Mouse (Mus musculus) lung, adult 18-20 months (tissue): ENCODE measurements around the gene Pcca.
A peak's percentile ranks its signal among the peaks of the same experiment; 100 is the strongest.
"Not testable (repeated sequence)": the region's sequence is repeated elsewhere in the genome, so short reads cannot be mapped to it uniquely, and the experiment has no call there.

Experiments used
- DNase-seq, 2 experiments: peaks; one replicate each; pipeline ENCODE4 v3.0.0; 2022; ENCODE audit warnings: mixed read lengths in 2 of 2

Gene Pcca

DNA sequence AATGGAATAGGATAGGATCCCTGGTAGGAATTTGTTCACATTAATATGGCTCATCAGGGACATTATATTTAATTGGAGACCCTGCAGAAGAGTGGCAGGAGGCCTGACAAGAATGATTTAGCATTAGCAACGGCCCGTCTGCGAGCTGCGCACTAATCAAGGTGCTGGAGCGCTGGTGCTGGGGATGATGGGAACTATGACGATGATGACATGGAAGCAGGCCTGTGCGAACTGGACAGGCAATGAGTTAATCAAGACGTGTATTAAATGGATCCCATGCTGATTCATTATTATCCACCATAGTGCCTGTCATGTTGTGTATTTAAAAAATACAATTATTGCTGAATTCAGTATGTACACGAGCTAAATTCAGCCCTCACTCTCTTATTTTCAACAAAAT is 36.7 kb downstream of the Pcca start:
- no peak for DNase-seq

DNA sequence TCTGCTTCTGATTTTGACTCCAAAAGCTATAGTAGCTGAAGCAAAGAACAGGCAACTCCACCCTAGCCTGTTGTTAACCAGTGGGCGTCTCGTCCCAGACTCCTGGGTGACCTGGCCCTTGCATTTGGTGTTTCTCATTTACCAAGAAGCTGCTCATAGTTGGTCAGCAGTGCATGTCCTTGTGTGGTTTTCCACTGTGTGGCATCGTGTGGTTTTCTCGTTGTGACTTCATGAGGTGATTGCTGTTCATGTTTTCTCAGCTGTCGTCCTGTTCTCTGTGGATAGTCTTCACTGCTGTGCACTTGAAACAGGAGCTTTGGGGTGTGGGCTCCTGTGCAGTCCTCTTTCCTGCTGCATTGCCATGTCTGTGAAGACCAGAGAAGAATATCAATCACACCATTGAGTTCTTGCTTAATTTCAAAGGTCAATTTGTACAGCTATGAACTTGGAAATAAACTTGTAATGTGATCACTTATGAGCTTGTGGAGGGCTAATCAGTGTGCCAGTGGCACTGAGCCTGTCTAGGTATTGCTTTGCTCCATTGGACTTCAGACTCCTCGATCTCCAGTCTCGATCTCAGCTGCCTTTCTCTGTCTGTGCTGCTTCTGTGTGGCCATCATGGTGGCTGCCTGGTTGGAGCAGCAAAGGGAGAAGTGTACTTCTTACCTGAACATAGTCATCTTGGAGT is 40.1 kb downstream of the Pcca start:
- DNase-seq: no peak

DNA sequence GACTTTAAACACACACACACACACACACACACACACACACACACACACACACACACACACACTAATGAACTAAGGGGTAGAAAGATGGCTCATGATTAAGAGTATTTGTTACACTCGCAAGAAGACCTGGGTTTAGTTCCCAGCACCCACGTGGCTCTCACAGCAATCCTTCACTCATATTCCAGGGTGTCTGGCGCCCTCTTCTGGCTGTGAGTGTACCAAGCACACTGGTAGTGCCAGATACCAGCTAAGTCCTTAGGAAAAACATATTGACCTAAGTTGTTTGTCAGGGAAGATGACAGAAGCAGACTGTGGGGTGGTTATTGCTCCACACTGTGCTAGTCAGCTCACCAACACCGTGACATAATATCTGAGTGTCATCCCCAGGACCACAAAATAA is 43.7 kb downstream of the Pcca start:
- DNase-seq: no peak

DNA sequence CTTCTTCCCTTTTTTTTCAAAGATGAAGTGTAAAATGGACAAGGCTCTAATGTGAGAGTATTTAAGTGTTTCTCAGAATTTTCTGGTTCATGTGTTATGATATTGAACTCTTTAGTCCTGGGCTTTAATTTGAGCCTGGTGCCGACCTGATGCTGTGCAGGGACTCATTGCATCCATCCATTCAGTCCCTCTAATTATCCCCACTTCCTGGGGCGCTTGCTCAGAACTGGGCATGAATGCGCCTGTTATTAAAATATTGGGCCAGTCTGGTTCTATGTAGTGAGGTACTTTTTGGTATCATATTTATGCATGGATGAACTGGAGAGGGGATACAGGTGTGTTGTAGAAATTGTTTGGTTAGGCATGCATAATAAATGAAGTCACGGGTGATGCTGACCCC is 47.9 kb downstream of the Pcca start:
- DNase-seq: no peak

DNA sequence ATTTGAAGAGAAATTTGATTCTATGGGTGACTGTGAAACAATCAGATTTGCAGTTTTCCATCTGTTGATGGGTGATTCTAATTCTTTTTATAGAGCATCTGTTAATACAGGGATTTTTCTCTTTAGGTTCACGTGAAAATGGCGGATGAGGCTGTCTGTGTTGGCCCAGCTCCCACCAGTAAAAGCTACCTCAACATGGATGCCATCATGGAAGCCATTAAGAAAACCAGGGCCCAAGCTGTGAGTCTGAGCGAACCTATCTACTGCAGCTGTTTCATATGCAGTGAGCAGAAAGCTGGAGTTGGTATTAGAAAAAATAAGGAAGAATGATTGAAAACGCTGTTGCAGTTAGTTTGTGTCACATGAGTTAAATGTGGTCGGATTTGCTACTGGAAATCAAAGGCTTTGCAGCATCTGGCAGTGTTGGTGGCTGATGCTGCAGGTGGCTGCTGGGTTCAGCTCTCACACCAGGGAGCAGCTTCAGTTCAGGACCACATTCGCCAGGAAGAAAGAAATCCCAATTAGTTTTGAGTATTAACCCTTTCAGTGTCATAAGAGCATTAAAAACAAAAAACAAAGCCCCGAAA is 48.5 kb downstream of the Pcca start:
- no peak for DNase-seq

DNA sequence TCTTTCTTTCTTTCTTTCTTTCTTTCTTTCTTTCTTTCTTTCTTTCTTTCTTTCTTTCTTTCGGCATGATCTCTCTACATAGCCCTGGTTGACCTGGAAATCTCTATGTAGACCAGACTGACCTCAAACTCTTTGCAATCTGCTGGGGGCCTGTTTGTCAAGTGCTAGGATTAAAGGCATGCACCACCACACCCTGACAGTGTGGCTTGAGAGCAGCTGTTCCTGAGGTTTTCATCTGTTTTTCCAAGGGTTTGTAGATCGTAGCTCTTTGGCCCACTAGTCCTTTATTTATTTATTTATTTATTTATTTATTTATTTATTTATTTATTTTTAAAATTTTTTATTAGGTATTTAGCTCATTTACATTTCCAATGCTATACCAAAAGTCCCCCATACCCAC is 50.0 kb downstream of the Pcca start:
- DNase-seq: not testable (repeated sequence)

DNA sequence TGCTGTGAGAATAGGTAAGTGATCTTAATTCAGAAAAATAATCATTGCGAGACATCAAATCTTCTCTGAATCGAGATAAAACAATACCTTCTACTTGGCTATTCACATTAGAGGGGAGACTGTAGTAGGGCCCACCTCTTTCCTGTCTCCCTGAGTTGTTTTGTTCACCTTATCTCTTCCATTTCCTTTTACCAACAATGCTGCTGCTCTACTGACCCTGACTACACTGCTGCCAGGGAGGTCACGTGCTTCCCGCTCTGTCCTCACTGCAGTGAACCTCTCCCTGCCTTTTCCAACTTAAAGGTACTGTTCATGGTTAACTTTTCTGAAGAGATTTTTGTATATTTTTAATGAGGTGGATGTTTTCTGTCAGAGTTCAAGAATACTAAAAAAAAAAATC is 52.8 kb downstream of the Pcca start:
- peak; percentile 4 to 7 for DNase-seq

DNA sequence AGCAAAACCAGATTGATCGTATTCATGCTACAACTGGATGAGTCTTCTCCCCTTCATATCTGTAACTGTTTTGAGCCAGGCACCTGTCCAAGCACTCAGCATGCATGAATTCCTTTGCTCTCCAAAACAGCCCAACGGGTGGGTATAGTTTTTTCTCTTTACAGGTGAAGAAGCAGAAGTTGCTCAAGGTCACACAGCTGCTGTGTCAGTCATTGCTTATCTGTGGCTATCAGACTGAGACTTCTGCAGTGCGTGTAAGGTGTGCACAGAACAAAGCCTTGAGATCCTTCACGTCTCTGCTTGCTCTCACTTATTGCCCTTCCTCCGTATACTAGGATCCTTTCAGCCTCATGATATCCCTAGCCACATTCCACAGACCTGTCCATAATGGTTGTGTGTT is 63.4 kb downstream of the Pcca start:
- DNase-seq: no peak

DNA sequence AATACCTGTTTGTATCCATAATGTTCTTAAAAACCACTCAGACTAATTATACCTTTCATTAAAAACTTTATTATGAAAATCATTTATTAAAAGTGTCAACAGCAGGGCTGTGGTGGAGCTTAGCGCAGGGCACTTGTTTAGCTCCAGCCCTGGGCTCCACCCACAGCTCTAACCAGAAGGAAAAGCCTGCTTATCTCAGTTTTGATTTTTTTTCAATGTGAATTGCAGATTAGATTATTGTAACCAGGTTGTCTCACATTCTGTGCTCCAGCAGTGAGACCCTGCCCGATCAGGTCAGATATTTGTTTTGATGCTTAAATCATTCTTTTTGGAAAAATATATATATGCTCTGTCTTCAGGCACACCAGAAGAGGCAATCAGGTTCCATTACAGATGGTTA is 64.7 kb downstream of the Pcca start:
- no peak for DNase-seq

DNA sequence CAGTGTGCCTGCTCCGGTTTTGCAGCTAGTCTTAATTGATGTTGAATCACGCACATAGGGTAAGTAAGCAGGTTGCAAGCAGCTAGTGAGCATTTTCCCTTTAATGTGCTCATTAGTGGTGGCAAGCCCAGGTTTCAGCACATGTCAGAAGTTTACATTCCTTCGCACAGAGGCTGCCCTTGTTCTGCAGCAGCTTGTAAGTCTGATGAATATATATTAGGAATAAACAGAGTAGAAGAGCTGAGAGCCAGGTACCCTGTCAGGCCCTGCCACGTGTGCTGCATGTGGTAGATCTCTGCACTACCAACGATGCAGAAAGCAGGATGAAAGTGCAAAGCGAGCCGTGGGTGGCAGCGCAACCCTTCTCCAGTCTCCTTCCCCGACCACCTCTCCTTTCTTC is 65.7 kb downstream of the Pcca start:
- no peak for DNase-seq

DNA sequence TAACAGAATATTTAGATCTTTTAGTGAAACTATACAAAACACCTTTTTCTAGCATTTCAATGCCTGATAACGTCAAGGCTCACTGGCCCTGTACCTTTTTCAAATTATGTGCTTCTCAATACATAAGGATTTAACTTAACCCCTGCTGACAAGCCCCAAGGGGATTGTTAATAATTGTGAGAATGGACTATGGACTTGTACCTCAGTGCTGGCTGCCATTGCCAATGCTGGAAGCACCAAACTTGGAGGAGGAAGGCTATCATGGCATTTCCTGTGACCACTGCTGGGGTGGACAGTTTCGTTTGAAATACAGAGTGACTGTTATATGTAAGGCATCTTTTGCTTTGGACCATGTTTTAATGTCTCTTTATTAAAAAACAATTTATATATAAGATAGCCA is 68.6 kb downstream of the Pcca start:
- DNase-seq: no peak

DNA sequence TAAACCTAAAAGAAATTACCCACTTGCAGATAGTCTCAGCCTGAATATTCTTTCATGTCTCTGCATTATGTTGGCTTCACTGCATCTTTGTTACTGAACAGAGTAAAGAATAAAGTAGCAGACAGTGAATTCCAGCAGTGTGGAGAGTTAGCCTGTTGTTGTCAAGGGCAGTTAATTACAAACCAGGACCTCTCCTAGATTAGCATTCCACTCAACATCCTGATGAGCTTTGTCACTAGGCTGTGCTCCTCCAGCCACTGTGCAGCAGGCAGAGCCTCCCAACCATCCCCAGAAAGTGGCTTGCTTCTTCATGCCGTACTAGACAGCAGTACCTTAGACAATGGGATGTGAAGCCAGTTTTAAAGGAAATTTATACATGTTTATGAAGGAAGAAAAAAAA is 72.4 kb downstream of the Pcca start:
- DNase-seq: no peak

DNA sequence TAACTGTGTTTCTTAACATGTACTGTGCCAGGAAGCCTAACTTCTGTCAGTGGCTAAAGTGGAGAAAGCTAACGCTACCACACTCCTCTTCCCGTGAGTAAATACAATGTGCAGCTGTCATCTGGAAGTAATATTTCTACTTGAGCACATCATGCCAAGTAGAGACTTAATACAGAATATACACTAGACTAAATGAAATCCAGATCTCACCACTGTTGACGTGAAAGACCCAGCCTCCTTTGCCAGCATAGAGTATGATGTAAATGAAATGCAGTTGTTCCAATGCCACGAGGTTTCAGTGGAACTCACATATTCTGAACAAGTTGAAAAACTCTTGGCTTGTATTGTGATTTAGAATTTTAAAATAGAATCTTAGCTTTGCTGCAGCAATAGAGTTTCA is 73.3 kb downstream of the Pcca start:
- DNase-seq: no peak

DNA sequence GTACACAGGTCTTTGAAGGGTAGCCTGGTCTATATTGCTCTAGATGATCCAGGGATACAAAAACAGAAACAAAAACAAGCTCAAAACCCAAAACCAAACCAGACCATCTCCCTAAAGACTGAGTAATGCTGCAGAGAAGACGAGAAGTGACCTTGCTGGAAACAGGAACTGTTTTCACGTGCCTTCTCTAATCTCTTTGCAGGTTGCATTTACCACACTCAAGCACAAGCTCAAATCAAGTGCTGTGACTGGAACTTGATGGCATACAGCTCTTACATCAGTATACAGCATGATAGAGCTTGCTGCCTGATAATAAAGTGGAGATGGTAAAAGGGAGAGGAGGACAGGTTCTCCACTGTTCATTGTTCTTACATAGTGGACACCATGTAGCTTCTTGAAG is 74.2 kb downstream of the Pcca start:
- DNase-seq: no peak

DNA sequence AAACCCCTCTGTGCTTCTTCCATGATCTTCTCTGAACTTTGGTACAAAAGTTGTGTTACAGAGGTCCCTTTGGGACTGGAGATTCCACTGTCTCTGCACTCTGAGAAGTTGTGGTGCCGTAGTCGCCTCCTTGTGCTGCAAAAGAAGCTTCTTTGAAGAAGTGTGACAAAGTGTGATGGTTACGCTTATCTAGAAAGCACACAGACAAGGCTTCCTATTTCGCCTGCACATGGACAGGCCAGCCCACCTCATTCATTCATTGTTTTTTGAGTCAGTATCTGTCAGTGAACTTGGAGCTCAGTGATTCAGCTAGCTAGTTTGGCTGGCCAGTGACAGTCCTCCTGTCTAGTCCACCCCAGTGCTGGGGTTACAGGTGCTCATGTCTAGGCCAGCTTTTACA is 76.9 kb downstream of the Pcca start:
- no peak for DNase-seq

DNA sequence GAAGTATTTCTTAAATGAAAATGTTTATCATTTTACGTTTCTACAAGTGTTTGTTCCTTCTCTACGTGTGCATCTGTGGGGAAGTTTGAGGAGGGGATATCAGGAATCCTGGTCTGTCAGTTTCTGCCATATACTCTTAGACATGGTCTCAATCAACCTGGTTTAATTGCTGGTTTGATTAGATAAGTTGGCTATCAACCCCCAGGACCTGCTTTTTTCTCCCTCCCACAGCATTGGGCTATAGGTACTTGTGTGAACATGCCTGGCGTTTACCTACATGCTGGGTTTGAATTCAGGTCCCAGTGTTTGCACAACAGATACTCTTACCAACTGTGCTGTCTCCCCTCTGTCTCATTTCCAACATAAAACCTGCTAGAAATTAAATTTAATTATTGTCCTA is 78.2 kb downstream of the Pcca start:
- no peak for DNase-seq

DNA sequence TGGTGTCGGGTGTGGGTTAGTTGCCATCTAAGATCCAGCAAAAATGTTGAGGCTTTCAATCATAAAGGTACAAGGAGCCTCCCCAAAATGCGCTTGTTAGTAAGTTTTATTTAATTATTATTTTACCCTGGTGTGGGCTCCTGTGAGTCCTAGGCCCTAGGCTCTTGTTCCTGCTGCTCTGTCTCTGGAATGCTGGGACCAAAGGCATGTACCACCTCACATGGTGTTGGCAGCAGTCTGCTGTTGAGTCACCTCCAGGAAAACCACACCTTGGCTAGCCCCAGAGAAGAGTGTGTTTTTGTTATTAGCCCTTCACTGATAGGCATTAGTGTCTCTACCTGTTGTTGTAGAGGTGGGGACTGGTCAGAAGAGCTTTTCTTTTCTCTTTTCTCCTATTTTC is 83.5 kb downstream of the Pcca start:
- peak in 1 of 2 experiments; percentile 8 for DNase-seq

DNA sequence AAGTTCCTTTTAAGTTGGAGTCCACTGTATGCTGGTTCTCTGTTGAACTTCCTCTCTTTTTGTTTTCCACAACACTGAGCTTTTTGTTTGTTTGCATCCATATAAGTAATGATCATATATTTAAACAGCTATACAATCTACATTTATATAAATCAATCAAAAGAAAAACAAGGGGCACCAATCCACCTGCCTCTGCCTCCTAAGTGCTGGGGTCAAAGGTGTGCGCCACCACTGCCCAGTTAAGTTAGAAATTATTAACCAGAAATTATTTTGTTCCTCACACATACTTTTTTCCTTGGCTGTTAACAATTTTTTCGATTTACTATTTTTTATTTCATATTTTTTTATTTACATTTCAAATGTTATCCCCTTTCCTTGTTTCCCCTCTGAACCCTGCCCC is 99.3 kb downstream of the Pcca start:
- no peak for DNase-seq

DNA sequence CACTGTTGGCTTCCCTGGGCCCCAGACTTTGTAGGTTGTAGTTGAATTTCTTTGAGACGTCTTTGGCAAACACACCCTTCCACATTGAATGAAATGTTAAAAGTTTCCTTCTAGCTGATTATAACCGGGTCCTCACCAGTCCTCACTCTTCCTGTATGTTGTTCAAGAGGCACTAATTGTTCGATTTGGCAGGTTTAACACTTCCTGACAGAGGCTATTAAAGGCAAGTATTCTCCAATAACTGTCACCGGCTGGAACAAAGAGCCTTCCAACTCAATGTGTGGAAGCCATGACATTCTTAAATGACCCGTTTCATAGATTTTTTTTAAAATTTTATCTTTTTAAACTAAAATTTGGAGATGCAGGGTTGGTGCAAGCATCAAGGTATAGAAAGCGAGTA is 102.5 kb downstream of the Pcca start:
- DNase-seq: no peak

DNA sequence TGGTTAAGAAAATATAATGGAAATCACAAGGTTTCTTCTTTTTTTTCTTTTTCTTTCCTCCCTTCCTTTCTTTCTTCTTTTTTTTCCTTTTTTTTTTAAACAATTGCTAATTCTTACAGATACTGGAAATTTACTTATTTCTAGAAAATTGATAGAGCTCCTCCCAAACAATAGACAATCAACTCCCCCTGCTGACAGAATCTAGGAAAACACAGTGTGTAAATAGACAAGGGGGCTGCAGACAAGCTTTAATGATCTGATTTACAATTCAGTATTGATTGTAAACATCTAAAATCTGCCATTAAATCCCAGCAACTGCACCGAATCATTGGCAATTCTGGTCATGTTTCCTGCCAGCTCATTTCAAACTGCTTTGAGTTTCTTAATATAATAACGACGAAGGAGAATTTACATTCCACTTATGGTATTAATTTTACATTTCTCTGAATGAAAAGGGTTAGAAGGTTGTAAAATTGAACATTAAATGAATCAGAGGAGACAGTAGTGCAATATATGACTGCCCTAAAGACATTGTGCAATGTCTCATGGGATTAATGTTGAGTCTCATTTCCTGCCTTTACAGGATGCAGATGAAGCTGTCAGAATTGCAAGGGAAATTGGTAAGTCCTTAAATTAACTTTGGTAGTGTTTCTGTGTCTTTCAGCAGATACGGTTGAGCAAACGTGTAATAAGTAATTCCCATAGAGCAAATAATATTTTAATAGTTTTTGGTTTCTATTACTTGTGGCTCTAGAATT is 103.9 kb downstream of the Pcca start:
- DNase-seq: no peak

DNA sequence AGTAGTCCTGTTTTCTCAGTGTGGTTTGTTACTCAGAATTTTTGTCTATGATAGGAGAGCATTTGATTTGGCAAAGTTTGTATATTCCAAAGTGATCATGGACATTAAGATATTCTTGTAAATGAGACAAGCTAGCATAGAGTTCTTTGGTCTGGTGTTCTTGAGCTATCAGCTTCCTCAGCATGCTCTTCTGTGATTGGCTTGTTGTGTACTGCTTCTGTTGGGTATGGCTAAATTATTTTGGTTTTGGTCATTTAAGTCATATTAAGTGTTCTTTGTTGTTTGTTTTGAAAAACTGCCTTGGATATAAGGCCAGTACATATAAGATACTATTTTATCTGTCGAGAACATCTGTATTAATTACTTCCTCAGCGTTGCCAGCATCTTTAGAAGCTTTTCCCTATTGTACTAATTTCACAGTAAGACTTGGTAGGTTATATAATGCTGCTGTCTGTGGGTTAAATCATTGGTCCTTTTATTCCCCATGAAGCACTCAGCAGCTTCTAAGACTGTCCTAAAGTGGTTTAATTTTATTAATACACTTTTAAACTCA is 105.1 kb downstream of the Pcca start:
- DNase-seq: no peak

DNA sequence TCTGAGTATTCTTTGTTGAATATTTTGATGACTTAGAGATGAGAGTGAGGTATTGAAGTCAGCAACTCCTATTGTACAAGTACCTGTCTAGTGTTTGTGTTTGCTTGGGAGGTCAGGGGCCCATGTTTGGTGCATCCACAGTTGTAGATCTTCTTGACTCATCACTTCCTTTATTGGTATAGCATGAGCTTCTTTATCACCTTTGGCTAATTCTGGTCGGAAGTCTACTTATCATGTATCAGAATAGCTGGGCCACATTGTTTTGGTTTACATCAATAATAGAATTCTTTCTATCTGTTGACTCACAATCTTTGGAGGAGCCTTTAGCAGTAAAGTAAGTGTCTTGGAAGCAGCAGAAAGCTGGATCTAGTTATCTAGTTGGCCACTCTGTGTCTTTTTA is 108.3 kb downstream of the Pcca start:
- no peak for DNase-seq

DNA sequence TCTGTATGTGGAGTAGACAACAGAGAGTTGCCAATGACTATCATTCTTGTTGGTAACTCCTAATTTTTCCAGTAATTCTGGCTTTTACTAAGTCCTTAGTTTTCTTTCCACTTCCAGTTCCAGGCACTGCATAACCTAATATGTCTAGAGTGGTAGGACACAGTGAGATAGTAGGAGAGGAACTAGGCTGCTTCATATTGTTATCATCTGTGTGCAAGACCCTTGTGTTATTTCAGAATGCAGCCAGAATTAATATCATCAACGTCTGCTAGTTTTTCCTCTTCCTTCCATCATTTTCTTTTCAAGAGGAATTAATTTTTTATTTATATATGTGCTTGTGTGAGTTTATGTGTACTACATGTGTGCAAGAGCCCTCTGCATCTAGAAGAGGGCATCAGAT is 114.1 kb downstream of the Pcca start:
- no peak for DNase-seq

DNA sequence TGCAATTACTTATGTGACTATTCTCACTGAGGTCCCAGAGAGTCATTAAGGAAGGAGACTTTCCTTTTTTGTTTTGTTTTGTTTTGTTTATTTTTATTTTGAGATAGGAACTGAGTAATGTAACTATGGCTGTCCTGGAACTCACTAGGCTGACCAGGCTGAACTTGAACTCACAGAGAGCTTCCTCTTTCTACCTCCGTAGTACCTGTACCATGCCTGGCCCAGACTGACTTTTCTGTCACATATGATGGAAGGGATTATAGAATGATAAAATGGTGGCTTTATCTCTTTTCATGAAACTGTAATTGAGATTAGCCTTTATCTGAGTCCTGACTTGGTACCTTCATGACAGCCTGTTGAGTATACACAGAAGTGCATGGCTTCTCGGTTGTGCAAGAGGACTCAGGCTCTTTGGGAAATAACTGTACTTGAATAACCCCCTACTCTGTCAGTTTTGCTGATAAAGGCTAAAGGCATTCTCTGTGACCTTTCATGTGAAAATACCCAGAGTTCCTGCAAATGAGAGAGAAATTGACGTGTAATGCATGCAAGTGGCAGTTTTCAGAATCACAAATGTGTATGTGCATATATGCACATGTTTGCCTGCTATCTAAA is 115.3 kb downstream of the Pcca start:
- no peak for DNase-seq
